Mouse (Mus musculus): ENCODE results near the gene Dnajb13.

- TF ChIP-seq CTCF (IDR thresholded peaks at IDR 0.05; ENCODE audit: insufficient read depth, low read length), result no peak
- no peak for TF ChIP-seq POLR2A (IDR thresholded peaks at IDR 0.05; ENCODE audit: borderline replicate concordance, extremely low read depth, low read depth, low read length)
These were observed 44.6 kb upstream of the Dnajb13 start for GRCm38 (mm10) chr7:100559331-100559730.

Measured in lung, adult 2 months (tissue).